Mouse (Mus musculus) forebrain, postnatal 0 days (tissue): ENCODE results near the gene Mtg2. TPM values are rescaled to one million over a fixed set of nuclear protein-coding genes. Genes with fewer than 3 reads are reported as not detected.

Experiments used
- ATAC-seq: fragments of 200-750 bp; cut with Nextera tagmentation; 2 replicates; pipeline ENCODE4 v1.8.0; 2017; ENCODE audit warnings: mild to moderate bottlenecking, moderate library complexity
- DNase-seq: peaks from one replicate; pipeline ENCODE4 v3.0.0-alpha.2; 2015
- H3K27ac ChIP-seq: fragments of 300-500 bp; sonication (generic); 2 replicates; pipeline ENCODE4 v1.5.1; 2014; ENCODE audit warnings: low read depth, mild to moderate bottlenecking, antibody characterized with exemption, low read length, moderate library complexity, mixed read lengths
- H3K27me3 ChIP-seq: fragments of 300-500 bp; sonication (generic); 2 replicates; pipeline ENCODE4 v1.6.1; 2014; ENCODE audit warnings: mild to moderate bottlenecking, low read length, mixed read lengths; ENCODE audit not compliant: insufficient read depth
- H3K36me3 ChIP-seq: fragments of 300-500 bp; sonication (generic); 2 replicates; pipeline ENCODE4 v1.6.1; 2014; ENCODE audit warnings: mild to moderate bottlenecking, moderate library complexity; ENCODE audit not compliant: insufficient read depth
- H3K4me1 ChIP-seq: fragments of 300-500 bp; sonication (generic); 2 replicates; pipeline ENCODE4 v1.6.1; 2014; ENCODE audit warnings: antibody characterized with exemption; ENCODE audit not compliant: insufficient read depth
- H3K4me2 ChIP-seq: fragments of 300-500 bp; sonication (generic); 2 replicates; pipeline ENCODE4 v1.6.1; 2014; ENCODE audit warnings: low read depth, mild to moderate bottlenecking, moderate library complexity
- H3K4me3 ChIP-seq: fragments of 300-500 bp; sonication (generic); 2 replicates; pipeline ENCODE4 v1.5.1; 2014; ENCODE audit warnings: low read depth, low read length, mixed read lengths
- H3K9ac ChIP-seq: fragments of 300-500 bp; sonication (generic); 2 replicates; pipeline ENCODE4 v1.6.1; 2014; ENCODE audit warnings: mild to moderate bottlenecking
- H3K9me3 ChIP-seq: fragments of 300-500 bp; sonication (generic); 2 replicates; pipeline ENCODE4 v1.6.1; 2016; ENCODE audit warnings: low read length
- CTCF ChIP-seq: sonication (generic); IDR thresholded peaks from 2 replicates; pipeline ENCODE4 v1.5.1; 2016; ENCODE audit warnings: antibody characterized with exemption, control low read depth, low read depth
- WGBS: fragments of 180-500 bp; shearing (Covaris S2); extraction: QIAGEN DNeasy Blood & Tissue Kit; methylation state at CpG from one replicate; pipeline ENCODE4 v1.1.7; 2014; 5-methylcytosine and 5-hydroxymethylcytosine counted together
- polyA plus RNA-seq: library from polyadenylated mRNA; unstranded; fragments of >200 nt; fragmentation: Nextera tagmentation; extraction: Ambion mirVana; gene quantifications from 2 replicates; pipeline ENCODE4 v1.2.1, GENCODE M21; 2015
- total RNA-seq: library from RNA; depleted of rRNA; stranded (reverse); fragments of >200 nt; gene quantifications from 2 replicates; pipeline ENCODE4 v1.2.3, GENCODE M21; 2014

The Mtg2 gene
- total and polyA plus RNA-seq, 2 experiments from 2014 or later: 25.5 to 32.2 TPM

GRCm38 (mm10) chr2:180104659-180105377 is 34.4 kb downstream of the Mtg2 start:
- Histone ChIP-seq H3K9me3 (no peaks in the 10 kb centered on the region), H3K4me3 (peak overlapping the region; percentile 54), H3K27me3 (peaks cover 17% of the 10 kb centered on the region), H3K4me2 (peak overlapping the region; percentile 90), H3K9ac (peak overlapping the region; percentile 53; the same call in 1 of the 2 replicates), H3K27ac (no peak overlapping the region), H3K36me3 (no peaks in the 10 kb centered on the region), H3K4me1 (0 out of 2 replicates have a peak, but pooled peaks cover 2% of the 10 kb centered on the region)
- no peak for ATAC-seq
- DNase-seq: no peak
- 10% methylated on average over 24 of the region's 24 CpGs for WGBS
- no peak for TF ChIP-seq CTCF

- Histone ChIP-seq H3K27me3 (peaks cover 17% of the 10 kb centered on the region), H3K36me3 (no peaks in the 10 kb centered on the region), H3K4me2 (no peak overlapping the region), H3K4me3 (no peak overlapping the region), H3K9ac (no peak overlapping the region), H3K9me3 (no peaks in the 10 kb centered on the region), H3K27ac (no peak overlapping the region), H3K4me1 (0 out of 2 replicates have a peak, but pooled peaks cover 2% of the 10 kb centered on the region)
- 28% methylated on average over 8 of the region's 8 CpGs for WGBS
- no peak for ATAC-seq
- no peak for TF ChIP-seq CTCF
- DNase-seq: no peak
Measured at GRCm38 (mm10) chr2:180105441-180106190, 35.2 kb downstream of the Mtg2 start.

- no peak overlapping the region for H3K27ac ChIP-seq
- TF ChIP-seq CTCF: no peak
- no peak overlapping the region for H3K4me2 ChIP-seq
- DNase-seq (no peak), ATAC-seq (no peak)
- H3K4me1 ChIP-seq: 0 out of 2 replicates have a peak, but pooled peaks cover 2% of the 10 kb centered on the region
- no peaks in the 10 kb centered on the region for H3K9me3 ChIP-seq
- no peak overlapping the region for H3K9ac ChIP-seq
- no peak overlapping the region for H3K4me3 ChIP-seq
- 72% methylated on average over 4 of the region's 4 CpGs for WGBS
- H3K36me3 ChIP-seq: no peaks in the 10 kb centered on the region
- peaks cover 17% of the 10 kb centered on the region for H3K27me3 ChIP-seq
Measured at GRCm38 (mm10) chr2:180107081-180107480, 36.7 kb downstream of the Mtg2 start.

- no peak overlapping the region for H3K4me3 ChIP-seq
- H3K27ac ChIP-seq: no peak overlapping the region
- TF ChIP-seq CTCF: no peak
- ATAC-seq (no peak), DNase-seq (no peak)
- 67% methylated on average over 6 of the region's 6 CpGs for WGBS
- no peak overlapping the region for H3K9ac ChIP-seq
- H3K36me3 ChIP-seq: no peaks in the 10 kb centered on the region
- no peaks in the 10 kb centered on the region for H3K9me3 ChIP-seq
- no peak overlapping the region for H3K4me2 ChIP-seq
- peaks cover 12% of the 10 kb centered on the region; the same call in 1 of the 2 replicates for H3K27me3 ChIP-seq
- no peaks in the 10 kb centered on the region for H3K4me1 ChIP-seq
Measured at GRCm38 (mm10) chr2:180108285-180108684, 37.9 kb downstream of the Mtg2 start.

- no peak for ATAC-seq
- peaks cover 19% of the 10 kb centered on the region for H3K4me1 ChIP-seq
- H3K27ac ChIP-seq: peak overlapping the region; percentile 9; the same call in 1 of the 2 replicates
- no peak overlapping the region for H3K4me3 ChIP-seq
- no peak overlapping the region for H3K9ac ChIP-seq
- no peaks in the 10 kb centered on the region for H3K27me3 ChIP-seq
- peak; percentile 63 for DNase-seq
- TF ChIP-seq CTCF: peak; percentile 34
- H3K36me3 ChIP-seq: no peaks in the 10 kb centered on the region
- no peak overlapping the region for H3K4me2 ChIP-seq
- 36% methylated on average over 17 of the region's 17 CpGs for WGBS
- no peaks in the 10 kb centered on the region for H3K9me3 ChIP-seq
Measured at GRCm38 (mm10) chr2:180113909-180114890, 43.8 kb downstream of the Mtg2 start.

GRCm38 (mm10) chr2:180115279-180115678 is 44.9 kb downstream of the Mtg2 start:
- Histone ChIP-seq H3K4me3 (no peak overlapping the region), H3K9ac (no peak overlapping the region), H3K27me3 (no peaks in the 10 kb centered on the region), H3K4me1 (peaks cover 23% of the 10 kb centered on the region), H3K36me3 (no peaks in the 10 kb centered on the region), H3K4me2 (no peak overlapping the region), H3K27ac (no peak overlapping the region), H3K9me3 (no peaks in the 10 kb centered on the region)
- WGBS: 20% methylated on average over 6 of the region's 6 CpGs
- ATAC-seq (no peak), DNase-seq (no peak)
- TF ChIP-seq CTCF: no peak
